Mouse (Mus musculus): ENCODE results near the gene Gsto2. TPM values are rescaled to one million over a fixed set of nuclear protein-coding genes. Genes with fewer than 3 reads are reported as not detected.
A peak's percentile ranks its signal among the peaks of the same experiment; 100 is the strongest.

Gsto2 gene
- polyA plus RNA-seq, 1 experiment from 2014 or later, result 1.8 TPM

DNA sequence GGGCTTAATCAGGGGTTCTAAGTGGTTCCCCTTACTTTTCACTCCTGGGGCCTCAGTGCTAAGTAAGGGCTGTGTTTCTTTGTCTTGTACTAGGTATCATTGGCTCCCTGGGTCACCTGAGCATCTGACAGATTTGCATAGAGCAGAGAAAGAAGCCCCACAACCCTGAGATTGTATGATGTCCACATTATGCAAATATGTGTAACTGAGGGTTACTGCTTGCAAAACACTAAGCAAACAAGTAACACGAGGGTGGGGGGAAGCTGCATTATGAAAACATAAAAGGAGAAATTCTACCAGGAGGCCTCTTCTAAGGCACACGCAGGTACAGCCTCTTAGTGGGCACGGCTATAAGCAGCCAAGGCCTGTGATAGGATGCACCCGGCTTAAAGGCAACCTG lies 49.9 kb downstream of the Gsto2 start:
- H3K9ac ChIP-seq, result no peak overlapping the region
- H3K4me1 ChIP-seq, result peaks cover 48% of the 10 kb centered on the region
- H3K4me2 ChIP-seq, result no peak overlapping the region
- H3K27me3 ChIP-seq, result no peaks in the 10 kb centered on the region
- WGBS, result 76% methylated on average over 4 of the region's 4 CpGs
- ATAC-seq, result no peak
- H3K4me3 ChIP-seq, result no peak overlapping the region
- no peak overlapping the region for H3K27ac ChIP-seq
- no peaks in the 10 kb centered on the region for H3K9me3 ChIP-seq (replicated peaks)
- no peaks in the 10 kb centered on the region for H3K36me3 ChIP-seq (ENCODE audit: poor library complexity, severe bottlenecking)

DNA sequence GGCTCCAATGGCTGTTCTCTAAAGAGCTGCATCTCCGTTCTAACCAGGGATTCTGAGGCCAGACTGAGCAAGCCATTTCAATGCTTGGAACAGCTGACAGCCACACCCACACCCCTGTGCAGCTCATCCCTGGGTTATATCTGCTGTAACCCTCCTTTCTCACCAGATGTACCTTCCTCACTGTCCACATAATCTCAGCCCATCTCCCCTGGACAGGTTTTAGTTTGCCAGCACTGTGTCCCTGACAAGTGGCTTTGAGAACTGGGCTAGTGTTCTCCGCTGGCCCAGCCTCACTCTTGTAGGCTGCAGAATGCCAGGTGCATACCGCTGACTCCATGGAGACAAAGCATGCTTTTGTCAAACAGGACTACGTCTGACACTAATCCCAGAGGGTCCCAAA lies 52.1 kb downstream of the Gsto2 start:
- H3K27ac ChIP-seq, result no peak overlapping the region
- peaks cover 37% of the 10 kb centered on the region for H3K4me1 ChIP-seq
- 8% methylated on average over 4 of the region's 4 CpGs for WGBS
- peak overlapping the region; percentile 87 for H3K4me2 ChIP-seq
- peak overlapping the region; percentile 91 for H3K9ac ChIP-seq
- H3K9me3 ChIP-seq (replicated peaks), result no peaks in the 10 kb centered on the region
- no peaks in the 10 kb centered on the region for H3K27me3 ChIP-seq
- H3K4me3 ChIP-seq, result peak overlapping the region; percentile 81
- no peak for ATAC-seq
- no peaks in the 10 kb centered on the region for H3K36me3 ChIP-seq (ENCODE audit: poor library complexity, severe bottlenecking)

DNA sequence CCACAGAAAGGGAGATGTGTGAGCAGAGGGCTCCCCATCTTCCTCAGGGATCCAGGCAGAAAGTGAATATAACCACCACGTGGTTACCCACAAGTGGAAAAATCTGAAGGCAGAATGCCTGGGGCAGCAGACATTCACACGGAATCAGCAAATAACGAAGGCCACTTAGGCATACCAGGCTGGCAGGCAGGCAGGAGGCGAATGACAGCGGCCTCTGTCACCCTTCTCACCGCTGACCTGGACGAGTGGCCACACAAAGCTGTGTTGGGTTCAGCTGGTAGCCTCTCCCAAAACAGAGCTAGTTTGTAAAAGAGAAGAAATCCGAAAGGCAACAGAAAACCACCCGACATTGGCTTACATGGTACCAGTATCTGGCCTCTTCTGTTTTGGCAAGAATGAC lies 52.7 kb downstream of the Gsto2 start:
- Histone ChIP-seq H3K9ac (peak overlapping the region; percentile 91), H3K4me3 (peak overlapping the region; percentile 81), H3K27me3 (no peaks in the 10 kb centered on the region), H3K4me2 (peak overlapping the region; percentile 87), H3K36me3 (ENCODE audit: poor library complexity, severe bottlenecking) (no peaks in the 10 kb centered on the region), H3K4me1 (peaks cover 37% of the 10 kb centered on the region), H3K27ac (no peak overlapping the region), H3K9me3 (replicated peaks) (no peaks in the 10 kb centered on the region)
- WGBS, result 7% methylated on average over 9 of the region's 9 CpGs
- ATAC-seq, result no peak

DNA sequence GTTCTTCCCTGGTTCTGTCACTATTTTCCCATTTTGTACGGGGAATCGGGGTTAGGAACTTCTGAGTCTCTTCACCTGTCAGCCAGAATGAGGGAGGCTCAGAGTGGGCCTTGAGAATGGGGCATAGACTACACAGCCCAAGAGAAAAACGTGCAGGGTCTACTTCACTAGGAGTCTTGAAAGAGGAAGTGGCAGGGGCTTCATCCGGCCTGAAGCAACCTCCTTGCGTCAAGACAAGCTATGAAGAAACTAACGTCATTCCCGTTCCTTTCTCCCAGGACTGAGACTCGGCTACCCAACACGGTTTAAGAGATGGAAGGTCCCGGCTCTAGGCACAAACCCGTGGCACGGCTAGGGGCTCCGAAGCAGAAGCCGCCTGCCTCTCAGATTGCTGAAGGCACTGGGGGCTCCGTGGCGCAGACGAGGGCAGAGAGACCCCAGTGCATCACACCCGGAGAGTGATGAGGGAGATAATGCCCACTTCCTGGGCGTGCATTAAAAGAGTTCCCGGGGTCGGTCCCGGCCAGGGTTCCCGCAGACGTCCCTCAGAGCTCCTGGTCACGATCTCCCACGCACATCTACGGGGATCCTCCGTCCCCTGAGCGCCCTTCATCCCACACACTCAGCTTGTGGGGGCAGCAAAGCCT lies 53.2 kb downstream of the Gsto2 start:
- no peaks in the 10 kb centered on the region for H3K36me3 ChIP-seq (ENCODE audit: poor library complexity, severe bottlenecking)
- H3K4me2 ChIP-seq, result peak overlapping the region; percentile 87
- peaks cover 37% of the 10 kb centered on the region for H3K4me1 ChIP-seq
- WGBS, result under 1% methylated on average over 29 of the region's 29 CpGs
- no peaks in the 10 kb centered on the region for H3K27me3 ChIP-seq
- peak overlapping the region; percentile 81 for H3K4me3 ChIP-seq
- H3K9ac ChIP-seq, result peak overlapping the region; percentile 91
- peak; percentile 31 for ATAC-seq
- peak overlapping the region; percentile 81 for H3K27ac ChIP-seq
- H3K9me3 ChIP-seq (replicated peaks), result no peaks in the 10 kb centered on the region

DNA sequence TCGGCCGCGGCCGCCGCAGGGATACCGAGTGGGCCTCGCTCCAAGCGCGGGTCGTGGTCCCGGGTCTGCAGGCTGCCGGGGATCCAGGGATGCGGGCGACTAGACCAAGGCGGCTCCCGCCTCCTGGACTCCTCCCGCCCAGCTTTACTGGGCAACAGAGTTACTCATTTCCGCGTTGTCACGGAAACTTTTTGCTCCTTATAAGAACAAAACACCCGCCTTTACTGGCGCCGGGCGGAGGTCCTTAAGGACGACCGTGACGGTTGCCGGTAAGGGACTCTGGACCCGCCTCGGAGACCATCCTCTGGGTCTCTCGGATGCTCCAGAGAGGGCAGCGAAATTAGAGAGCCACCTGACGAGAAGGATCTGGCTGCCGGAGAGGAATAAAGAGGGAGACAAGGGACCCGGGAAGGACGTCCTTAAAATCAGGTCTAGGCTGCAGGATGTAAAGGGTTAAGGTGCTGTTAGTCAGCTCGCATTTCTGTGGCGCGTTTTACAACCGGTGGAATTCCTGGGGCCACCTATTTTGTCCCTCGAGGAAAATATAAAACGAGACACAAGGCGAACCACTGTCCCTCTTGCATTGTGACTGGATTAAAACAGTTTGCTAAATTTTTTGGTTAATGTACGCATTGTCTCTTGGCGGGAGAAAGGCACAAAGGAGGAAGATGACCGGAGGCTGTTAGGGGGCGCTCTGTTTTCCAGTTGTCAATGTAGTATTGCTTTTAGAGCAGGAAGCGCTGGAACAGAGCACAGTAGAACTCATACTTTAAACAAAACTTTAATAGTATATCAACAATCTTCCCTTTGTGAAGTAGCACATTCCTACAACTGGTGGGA lies 54.0 kb downstream of the Gsto2 start, which contains the start of the genes Cfap43 and Itprip:
TSS of gene Cfap43 (minus strand) at position 162 of the 840 bp plus-strand sequence.
TSS of gene Itprip (minus strand) at position 174 of the 840 bp plus-strand sequence.
- ATAC-seq, result peak; percentile 78
- peak within 1 kb of the TSS; percentile 81 for H3K27ac ChIP-seq
- peak within 1 kb of the TSS; percentile 81 for H3K4me3 ChIP-seq
- no peaks in the 10 kb centered on the region for H3K36me3 ChIP-seq (ENCODE audit: poor library complexity, severe bottlenecking)
- under 1% methylated on average over 48 of the region's 48 CpGs for WGBS
- H3K9me3 ChIP-seq (replicated peaks), result no peaks in the 10 kb centered on the region
- peak within 1 kb of the TSS; percentile 87 for H3K4me2 ChIP-seq
- H3K27me3 ChIP-seq, result no peaks in the 10 kb centered on the region
- peak within 1 kb of the TSS; percentile 91 for H3K9ac ChIP-seq
- H3K4me1 ChIP-seq, result peaks cover 37% of the 10 kb centered on the region

- Histone ChIP-seq H3K9me3 (replicated peaks) (no peaks in the 10 kb centered on the region), H3K4me2 (peak overlapping the region; percentile 87), H3K4me3 (peak overlapping the region; percentile 81), H3K27me3 (no peaks in the 10 kb centered on the region), H3K27ac (peak overlapping the region; percentile 81), H3K36me3 (ENCODE audit: poor library complexity, severe bottlenecking) (no peaks in the 10 kb centered on the region), H3K9ac (peak overlapping the region; percentile 91), H3K4me1 (peaks cover 37% of the 10 kb centered on the region)
- 3% methylated on average over 8 of the region's 8 CpGs for WGBS
- ATAC-seq, result peak; percentile 9; the same call in 1 of the 2 replicates
These were observed 54.6 kb downstream of the Gsto2 start for GRCm38 (mm10) chr19:47919966-47920375.

DNA sequence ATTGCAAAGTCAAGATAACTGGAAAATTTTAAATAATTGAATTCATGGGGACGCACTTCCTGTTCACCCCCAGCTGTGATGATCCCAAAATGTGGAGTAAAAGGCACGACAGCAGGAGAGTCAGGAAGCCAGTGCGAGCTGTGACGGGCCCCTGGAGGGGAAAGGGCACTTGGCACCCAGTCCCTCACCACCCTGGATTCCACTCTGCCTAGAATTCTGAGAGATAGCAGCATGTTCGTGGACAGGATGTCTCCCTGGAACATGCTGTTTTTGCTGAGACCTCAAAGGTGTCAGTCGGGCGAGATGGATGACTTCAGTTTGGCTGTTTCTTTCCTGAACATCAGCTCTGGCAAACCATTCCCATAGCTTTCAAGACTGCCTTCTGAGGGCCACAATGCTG lies 60.5 kb downstream of the Gsto2 start:
- no peaks in the 10 kb centered on the region for H3K9me3 ChIP-seq (replicated peaks)
- H3K4me3 ChIP-seq, result no peak overlapping the region
- ATAC-seq, result no peak
- H3K4me1 ChIP-seq, result no peaks in the 10 kb centered on the region
- H3K27me3 ChIP-seq, result no peaks in the 10 kb centered on the region
- no peaks in the 10 kb centered on the region for H3K36me3 ChIP-seq (ENCODE audit: poor library complexity, severe bottlenecking)
- H3K27ac ChIP-seq, result no peak overlapping the region
- H3K4me2 ChIP-seq, result no peak overlapping the region
- WGBS, result 79% methylated on average over 7 of the region's 7 CpGs
- H3K9ac ChIP-seq, result no peak overlapping the region

DNA sequence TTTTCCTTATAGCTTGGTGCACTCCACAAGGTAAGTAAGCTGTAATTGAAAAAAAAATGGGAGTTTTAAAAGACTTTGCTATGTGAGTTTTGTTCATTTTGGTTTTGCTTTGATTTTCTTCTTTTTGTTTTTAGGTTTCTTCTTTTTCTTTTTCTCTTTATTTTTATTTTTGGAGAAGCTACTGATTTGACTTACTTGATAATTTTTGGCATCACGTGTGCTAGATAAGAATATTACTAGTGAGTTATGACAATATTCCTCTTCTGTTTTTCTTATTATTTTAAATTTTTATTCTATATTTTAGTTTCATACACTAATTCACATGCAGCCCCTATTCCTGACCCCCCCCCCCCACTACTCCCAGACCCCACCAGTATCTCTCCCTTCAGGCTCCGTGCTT lies 61.7 kb downstream of the Gsto2 start:
- H3K27me3 ChIP-seq, result no peaks in the 10 kb centered on the region
- 96% methylated on average over 2 of the region's 2 CpGs for WGBS
- H3K9me3 ChIP-seq (replicated peaks), result no peaks in the 10 kb centered on the region
- no peak for ATAC-seq
- no peaks in the 10 kb centered on the region for H3K4me1 ChIP-seq
- H3K4me2 ChIP-seq, result no peak overlapping the region
- no peak overlapping the region for H3K9ac ChIP-seq
- no peaks in the 10 kb centered on the region for H3K36me3 ChIP-seq (ENCODE audit: poor library complexity, severe bottlenecking)
- no peak overlapping the region for H3K27ac ChIP-seq
- no peak overlapping the region for H3K4me3 ChIP-seq

- 89% methylated on average over 4 of the region's 4 CpGs for WGBS
- ATAC-seq, result no peak
- no peak overlapping the region for H3K9ac ChIP-seq
- H3K9me3 ChIP-seq (replicated peaks), result no peaks in the 10 kb centered on the region
- no peaks in the 10 kb centered on the region for H3K27me3 ChIP-seq
- no peak overlapping the region for H3K4me2 ChIP-seq
- no peak overlapping the region for H3K4me3 ChIP-seq
- no peaks in the 10 kb centered on the region for H3K4me1 ChIP-seq
- H3K36me3 ChIP-seq (ENCODE audit: poor library complexity, severe bottlenecking), result no peaks in the 10 kb centered on the region
- no peak overlapping the region for H3K27ac ChIP-seq
These were observed 63.7 kb downstream of the Gsto2 start for GRCm38 (mm10) chr19:47929043-47929442.

GRCm38 (mm10) chr19:47931982-47932638 lies 66.8 kb downstream of the Gsto2 start:
- H3K4me1 ChIP-seq, result 0 out of 2 replicates have a peak, but pooled peaks cover 4% of the 10 kb centered on the region
- ATAC-seq, result peak; percentile 87
- 41% methylated on average over 7 of the region's 7 CpGs for WGBS
- no peak overlapping the region for H3K4me3 ChIP-seq
- H3K27me3 ChIP-seq, result no peaks in the 10 kb centered on the region
- no peaks in the 10 kb centered on the region for H3K9me3 ChIP-seq (replicated peaks)
- H3K36me3 ChIP-seq (ENCODE audit: poor library complexity, severe bottlenecking), result no peaks in the 10 kb centered on the region
- H3K27ac ChIP-seq, result no peak overlapping the region
- H3K9ac ChIP-seq, result no peak overlapping the region
- no peak overlapping the region for H3K4me2 ChIP-seq

- H3K27me3 ChIP-seq, result no peaks in the 10 kb centered on the region
- H3K9ac ChIP-seq, result no peak overlapping the region
- 91% methylated on average over 8 of the region's 8 CpGs for WGBS
- peaks cover 15% of the 10 kb centered on the region for H3K4me1 ChIP-seq
- no peak overlapping the region for H3K4me3 ChIP-seq
- H3K4me2 ChIP-seq, result no peak overlapping the region
- no peaks in the 10 kb centered on the region for H3K9me3 ChIP-seq (replicated peaks)
- ATAC-seq, result no peak
- no peak overlapping the region for H3K27ac ChIP-seq
- H3K36me3 ChIP-seq (ENCODE audit: poor library complexity, severe bottlenecking), result no peaks in the 10 kb centered on the region
These were observed 68.8 kb downstream of the Gsto2 start for GRCm38 (mm10) chr19:47934146-47934545.

All from forebrain, embryonic 13.5 days (tissue).